Mouse (Mus musculus) frontal cortex, postnatal 10 days (tissue): ENCODE data around the gene Irf2.
"Not testable (repeated sequence)": the region's sequence is repeated elsewhere in the genome, so short reads cannot be mapped to it uniquely, and the experiment has no call there.

Experiments
- DNase-seq, 2 experiments: peaks; one replicate each; pipeline ENCODE4 v3.0.0; 2022; ENCODE audit warnings: low spot score in 2 of 2, mixed read lengths in 1 of 2

The Irf2 gene

GRCm38 (mm10) chr8:46726383-46726782 lies 13.1 kb upstream of the Irf2 start:
- DNase-seq: no peak

DNA sequence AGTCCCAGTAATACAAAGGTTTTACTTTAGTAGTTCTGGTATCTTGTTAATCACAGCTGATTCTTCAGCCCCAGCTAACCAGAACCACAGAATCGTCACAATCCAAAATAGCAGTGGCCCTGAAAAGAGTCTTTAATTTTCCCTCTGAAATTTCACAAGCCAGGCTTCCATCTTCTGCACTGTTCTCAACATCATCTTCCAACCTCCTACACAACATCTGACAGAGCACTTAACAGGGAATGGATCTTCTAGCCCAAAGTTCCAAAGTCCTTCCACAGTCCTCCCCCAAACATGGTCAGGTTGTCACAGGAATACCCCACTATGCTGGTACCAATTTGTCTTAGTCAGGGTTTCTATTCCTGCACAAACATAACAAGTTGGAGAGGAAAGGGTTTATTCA lies 9.9 kb upstream of the Irf2 start:
- not testable (repeated sequence) for DNase-seq

DNA sequence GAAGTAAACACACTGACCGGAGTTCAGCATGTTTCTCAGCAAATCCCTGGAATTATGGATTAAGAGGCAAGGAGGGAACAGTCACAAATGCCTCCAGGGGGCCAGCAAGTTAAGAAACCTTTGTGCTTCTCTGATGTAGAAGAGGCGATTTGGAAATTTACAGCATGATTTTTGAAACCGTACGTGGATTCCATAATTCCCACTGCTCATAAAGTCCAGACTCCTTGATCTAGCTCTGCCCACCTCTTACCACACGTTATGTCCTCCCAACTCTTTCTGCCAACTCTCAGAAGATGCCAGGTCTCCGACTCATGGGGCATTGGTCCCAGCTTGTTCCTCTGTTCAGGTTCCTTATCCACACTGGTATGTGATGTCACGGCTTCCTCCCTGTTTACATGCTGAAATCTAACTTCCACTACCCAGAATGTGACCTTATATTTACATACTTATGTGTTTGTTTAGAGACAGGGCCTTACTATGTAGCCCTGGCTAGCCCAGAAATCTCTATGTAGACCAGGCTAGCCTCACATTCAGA lies 7.1 kb upstream of the Irf2 start:
- DNase-seq: no peak

DNA sequence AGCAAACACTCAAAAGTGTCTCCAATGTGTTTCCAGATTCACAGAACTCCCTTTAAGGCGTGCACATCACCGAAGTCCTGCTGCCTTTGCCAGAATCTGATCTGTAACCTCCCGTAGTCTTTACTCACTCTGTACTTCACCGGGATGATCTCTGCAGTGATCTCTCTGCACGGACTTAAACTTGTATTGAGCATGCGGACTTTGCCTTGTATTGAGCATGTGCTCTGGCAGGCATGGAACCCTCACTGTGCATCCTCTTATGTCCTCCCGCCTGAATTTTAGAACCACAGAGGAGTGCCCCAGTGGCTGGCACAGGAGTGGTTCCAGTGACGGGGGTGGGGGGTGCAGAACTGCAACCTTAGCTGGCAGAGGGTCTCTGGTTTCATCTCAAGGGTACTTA lies 5.9 kb upstream of the Irf2 start:
- no peak for DNase-seq

GRCm38 (mm10) chr8:46735505-46735904 lies 4.0 kb upstream of the Irf2 start:
- DNase-seq: no peak

- no peak for DNase-seq
Measured at GRCm38 (mm10) chr8:46736260-46736659, 3.3 kb upstream of the Irf2 start.

DNA sequence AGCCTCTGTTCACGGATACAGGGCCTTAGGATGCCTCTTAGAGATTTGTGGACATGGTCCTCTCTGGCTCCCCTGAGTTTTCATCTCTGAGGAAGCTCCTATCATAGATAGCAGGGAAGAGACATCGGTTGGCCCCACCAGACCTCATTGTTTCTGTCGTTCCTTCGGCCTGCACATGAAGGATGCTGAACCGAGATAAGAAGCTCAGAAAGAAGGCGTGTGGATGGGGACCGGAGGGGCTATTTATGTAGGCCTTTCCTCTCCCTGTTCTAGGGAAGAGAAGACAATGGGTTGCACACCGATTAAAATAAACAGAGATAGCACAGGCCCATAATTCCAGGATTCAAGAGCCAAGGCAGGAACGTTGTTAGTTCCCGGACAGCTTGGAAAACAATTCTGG lies 2.1 kb upstream of the Irf2 start:
- DNase-seq: no peak

DNA sequence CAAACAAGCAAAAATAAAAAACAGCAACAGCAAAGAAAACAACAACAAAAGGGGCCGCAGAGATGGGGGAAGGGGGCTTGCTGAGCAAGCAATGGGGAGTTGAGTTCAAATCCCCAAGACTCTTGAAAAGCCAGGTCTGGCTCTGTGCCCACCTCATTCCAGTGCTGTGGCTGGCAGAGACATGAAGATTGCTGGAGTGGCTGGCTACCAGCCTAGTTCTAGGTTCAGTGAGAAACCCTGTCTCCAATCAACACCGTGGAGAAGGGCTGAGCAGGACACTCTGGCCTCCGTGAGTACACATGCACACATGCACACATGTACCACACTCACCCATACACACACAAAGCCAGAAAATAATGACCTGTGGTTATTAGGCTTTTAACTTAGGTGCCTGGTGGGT lies 1.6 kb upstream of the Irf2 start:
- no peak for DNase-seq

DNA sequence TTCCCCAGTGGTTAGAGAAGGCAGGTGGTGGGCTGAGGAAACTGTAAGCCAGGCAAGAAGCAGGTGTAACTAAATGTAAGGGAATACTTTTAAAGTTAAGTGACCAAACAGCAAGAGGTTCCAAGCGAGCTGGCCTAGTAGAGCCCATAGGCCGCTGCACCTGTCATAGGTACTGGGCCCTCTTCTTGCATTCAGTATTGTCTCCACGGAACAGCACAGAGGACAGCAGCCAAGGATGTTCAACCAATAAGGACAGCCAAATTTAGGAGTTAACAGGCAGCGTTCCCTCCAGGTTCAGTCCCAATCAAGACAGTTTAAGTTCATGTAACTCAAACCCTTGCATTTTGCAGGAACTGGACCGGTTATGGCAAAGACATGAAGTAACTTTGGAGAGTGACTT lies 931 bp upstream of the Irf2 start:
- no peak for DNase-seq

DNA sequence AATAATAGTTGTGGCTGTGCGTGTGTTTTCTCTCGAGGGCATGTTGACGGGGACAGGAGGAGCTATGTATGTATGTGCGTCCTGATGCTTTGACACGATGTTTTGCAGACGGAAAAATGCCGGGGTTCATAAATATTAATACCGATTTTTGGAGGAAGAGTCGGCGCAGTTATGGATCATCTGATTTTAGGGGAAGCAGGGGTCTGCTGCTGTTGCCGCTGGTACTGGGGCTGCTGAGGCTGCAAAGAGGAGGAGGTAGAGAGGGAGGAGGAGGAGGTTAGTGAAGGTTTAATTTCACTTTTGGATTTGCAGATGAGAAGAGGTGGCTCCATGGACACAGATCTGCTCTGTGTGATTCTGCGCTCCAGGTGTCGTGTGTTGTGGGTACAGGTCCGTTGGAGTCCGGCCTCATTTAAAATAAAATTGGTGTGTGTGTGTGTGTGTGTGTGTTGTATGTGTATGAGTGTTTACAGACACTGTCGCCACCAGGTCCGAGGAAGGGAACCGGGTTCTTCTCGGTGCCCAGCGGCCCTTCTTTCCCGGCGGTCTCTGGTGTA lies 502 bp downstream of the Irf2 start:
- DNase-seq: no peak

- DNase-seq: peak; percentile 58 to 67
Measured at GRCm38 (mm10) chr8:46740513-46741280, 1.2 kb downstream of the Irf2 start.

GRCm38 (mm10) chr8:46741281-46741791 lies 1.8 kb downstream of the Irf2 start:
- peak; percentile 47 to 48 for DNase-seq

- DNase-seq: no peak
Measured at GRCm38 (mm10) chr8:46741991-46742690, 2.6 kb downstream of the Irf2 start.

DNA sequence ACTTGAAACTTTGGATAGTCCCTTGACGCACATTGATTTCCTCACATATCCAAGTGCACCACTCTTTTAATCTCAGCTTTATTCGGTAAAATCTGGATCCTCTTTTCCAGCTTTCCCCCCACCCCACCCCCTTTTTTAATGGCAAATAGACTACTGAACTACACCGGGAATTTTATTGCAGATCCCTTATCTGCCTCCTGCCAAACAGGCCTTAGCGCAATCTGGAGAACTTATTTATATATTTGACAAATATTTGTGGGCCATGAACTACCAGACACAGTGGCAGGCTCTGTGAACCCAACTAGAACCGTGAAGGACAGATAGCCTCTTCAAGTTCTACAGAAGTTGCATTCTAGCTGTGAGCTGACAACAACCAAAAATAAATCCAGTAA lies 3.2 kb downstream of the Irf2 start:
- DNase-seq: no peak

DNA sequence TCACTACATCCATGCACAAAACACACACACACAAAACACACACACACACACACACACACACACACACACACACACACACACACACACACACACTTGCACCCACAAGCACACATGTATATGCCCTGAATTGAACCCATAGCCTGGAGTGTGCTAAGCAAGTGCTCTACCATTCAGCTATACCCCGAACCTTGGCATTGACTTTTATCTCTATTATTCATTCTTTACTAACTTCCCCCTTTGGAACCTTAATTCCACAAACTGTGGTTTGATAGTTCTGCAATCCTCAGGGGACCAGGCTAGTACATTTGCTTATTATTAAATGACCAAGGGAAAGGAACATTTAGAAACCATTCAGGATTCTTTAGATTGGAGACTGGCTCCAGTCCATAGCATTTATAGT lies 5.9 kb downstream of the Irf2 start:
- no peak for DNase-seq

DNA sequence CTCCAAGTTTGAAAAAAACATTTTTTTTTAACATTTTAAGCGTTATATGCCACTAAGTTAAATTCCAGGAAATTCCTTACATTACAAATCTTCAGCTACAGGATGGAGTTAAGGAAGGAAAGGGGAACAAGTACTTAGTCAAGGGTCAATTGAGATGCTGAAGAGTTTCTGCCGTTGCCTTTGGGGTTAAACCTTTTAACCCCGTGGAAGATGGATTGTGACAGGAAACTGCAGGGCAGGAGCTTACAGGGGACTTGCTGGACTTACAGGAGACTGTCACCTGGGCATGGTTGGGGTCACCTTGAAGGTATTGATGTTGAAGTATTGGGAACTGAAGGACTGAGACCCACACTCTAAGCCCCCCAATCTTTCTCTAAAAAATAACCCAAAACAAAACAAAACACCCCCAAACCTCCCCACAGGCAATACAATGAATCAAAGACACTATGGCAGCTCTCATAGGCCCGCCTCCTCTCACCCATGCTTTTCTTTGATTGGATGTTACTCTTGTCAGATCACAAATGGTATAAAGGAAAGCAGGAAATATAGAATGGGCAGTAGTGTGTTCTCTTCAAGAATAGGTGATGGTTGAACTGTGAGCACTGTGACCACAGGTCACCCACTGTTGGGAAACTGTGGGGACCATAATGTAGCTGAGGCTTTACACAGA lies 7.9 kb downstream of the Irf2 start:
- no peak for DNase-seq

DNA sequence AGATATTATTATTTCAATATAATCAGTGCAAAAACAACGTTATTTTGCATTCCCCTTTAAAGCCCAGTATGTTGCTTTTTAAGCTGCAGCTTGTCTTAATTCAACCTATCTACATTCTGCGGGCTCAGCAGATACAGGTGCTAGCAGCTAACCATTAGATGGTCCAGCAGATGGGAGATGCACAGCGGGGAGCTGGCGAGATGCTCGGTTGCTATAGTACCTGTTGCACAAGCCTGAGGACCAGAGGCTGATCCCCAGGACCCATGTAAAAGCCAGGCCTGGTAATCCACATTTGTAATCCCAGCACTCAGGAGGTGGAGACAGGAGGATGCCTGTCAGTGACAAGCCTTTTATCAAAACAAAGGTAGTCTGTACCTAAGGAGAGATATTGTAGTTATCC lies 10.5 kb downstream of the Irf2 start:
- DNase-seq: no peak

DNA sequence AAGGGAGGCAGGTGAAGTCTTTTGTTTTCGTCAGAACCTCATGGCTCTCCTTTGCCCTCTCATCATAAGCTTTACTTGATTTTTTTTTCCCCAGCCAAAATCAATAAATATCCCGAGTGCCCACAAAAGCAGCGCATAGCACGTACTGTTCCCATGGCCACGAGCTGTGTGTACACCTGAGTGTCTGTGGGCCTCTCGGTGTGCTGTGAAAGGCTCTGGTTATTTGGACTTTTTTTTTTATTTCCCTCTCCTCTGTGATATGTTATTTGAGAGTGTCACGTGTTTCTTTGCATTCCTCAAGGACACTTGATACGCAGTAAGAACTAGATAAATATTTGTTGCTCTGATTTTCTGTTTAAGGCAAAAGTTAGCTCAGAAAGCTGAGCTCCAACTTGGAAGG lies 11.0 kb downstream of the Irf2 start:
- DNase-seq: no peak

DNA sequence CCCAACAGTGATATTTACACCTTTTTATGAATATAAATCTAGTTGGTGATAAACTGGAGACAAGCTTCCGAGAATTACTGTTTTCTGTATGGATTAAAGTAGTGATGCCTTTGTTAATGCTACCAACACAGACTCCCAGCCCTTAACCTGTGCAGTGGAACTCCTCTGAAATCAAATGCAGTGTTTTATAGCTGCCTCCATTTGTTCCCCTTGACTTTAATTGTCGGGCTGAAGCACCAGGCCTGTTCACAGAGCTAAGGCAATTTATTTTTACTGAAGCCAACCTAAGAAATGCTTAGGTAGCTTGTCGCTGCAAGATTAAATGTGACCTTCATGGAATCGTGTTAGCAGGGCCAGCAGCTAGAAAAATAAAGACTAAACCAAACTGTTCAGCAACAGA lies 11.6 kb downstream of the Irf2 start:
- no peak for DNase-seq

- DNase-seq: no peak
Measured at GRCm38 (mm10) chr8:46752986-46753385, 13.5 kb downstream of the Irf2 start.

DNA sequence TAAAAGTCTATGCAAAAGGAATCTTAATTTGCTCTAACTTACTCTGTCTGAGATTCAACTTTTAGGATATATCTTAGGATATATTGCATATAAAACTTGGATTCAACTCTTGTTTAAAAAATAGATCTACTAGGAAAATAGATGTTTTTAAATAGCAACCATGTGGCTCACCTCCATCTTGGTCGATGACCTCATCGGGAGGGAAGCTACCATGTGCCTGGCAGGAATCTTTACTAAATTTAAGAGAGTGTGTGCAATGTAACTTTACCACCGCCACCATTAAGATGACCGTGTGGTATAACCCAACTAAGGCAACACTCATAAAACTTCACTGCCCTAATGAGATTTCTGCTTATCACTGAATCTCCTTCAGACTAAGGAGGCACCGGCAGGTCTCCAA lies 14.8 kb downstream of the Irf2 start:
- DNase-seq: no peak

DNA sequence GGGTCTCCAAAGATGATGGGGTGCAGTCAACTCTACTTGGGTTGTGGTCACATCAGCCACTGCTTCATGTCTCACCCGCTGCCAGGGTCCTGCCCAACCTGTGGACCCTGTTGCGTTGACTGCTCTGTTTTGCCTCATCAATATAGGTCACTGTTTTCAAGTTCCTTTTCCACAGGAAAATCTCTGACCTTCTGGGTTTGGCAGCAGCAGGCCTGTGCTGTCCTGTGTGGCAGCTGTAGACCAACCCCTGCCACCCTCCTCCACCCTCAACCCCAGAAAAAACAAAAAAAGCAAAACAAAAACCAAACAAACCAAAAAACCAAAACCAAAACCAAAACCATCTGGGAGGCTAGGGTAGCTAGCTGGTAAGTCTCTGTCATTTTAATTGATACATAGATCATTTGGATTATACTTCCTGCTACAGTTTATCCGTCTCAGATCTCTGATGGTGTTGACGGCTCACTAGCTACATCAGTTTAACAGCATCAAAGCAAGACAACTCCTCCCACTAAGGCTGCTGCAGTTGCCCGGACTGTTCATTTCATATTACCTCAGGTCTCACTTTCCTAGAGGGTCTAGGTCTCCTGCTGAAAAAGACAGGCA lies 16.3 kb downstream of the Irf2 start:
- DNase-seq: no peak
